Mouse (Mus musculus) CH12.LX (cell line): ENCODE results near the gene Stat2. TPM values are rescaled to one million over a fixed set of nuclear protein-coding genes. Genes with fewer than 3 reads are reported as not detected.

ENCODE experiments used
- DNase-seq: peaks from one replicate; pipeline ENCODE4 v3.0.0-alpha.2; 2013; ENCODE audit errors: extremely low read depth
- H3K27ac ChIP-seq: 2 replicates; pipeline ENCODE4 v1.5.1; 2012; ENCODE audit warnings: low read depth, mild to moderate bottlenecking, control low read depth, moderate library complexity; ENCODE audit not compliant: insufficient read depth
- H3K27me3 ChIP-seq: replicated peaks from 2 replicates; pipeline ENCODE3; 2012; ENCODE audit warnings: inconsistent platforms
- H3K36me3 ChIP-seq, 2 experiments: replicated peaks in 1 of 2; 2 replicates each; pipeline versions ENCODE3 to v1.6.1; 2012; ENCODE audit warnings: inconsistent platforms in 1 of 2, low read length in 1 of 2, mild to moderate bottlenecking in 1 of 2, mixed read lengths in 1 of 2, moderate library complexity in 1 of 2; ENCODE audit not compliant: control insufficient read depth in 1 of 2, insufficient read depth in 1 of 2
- H3K4me1 ChIP-seq, 2 experiments: 2 replicates each; pipeline ENCODE4 v1.6.1; 2012; ENCODE audit warnings: inconsistent platforms in 1 of 2, moderate library complexity in 1 of 2; ENCODE audit not compliant: insufficient read depth in 2 of 2, control insufficient read depth in 1 of 2
- H3K4me2 ChIP-seq: 2 replicates; pipeline ENCODE4 v1.6.1; 2012; ENCODE audit warnings: low read depth, mild to moderate bottlenecking, control low read depth; ENCODE audit not compliant: poor library complexity, insufficient read depth, severe bottlenecking
- H3K4me3 ChIP-seq, 3 experiments: fragments of 150-350 bp in 1 of 3; sonication (generic) in 1 of 3; replicated peaks in 1 of 3; 2 replicates each; pipeline versions ENCODE3 to v1.5.1; 2011 to 2012; ENCODE audit warnings: low read depth in 2 of 3, low read length in 2 of 3, mild to moderate bottlenecking in 2 of 3, moderate library complexity in 2 of 3, control low read depth in 1 of 3, improper control_type of control experiment in 1 of 3, inconsistent platforms in 1 of 3, mixed read lengths in 1 of 3; ENCODE audit not compliant: poor library complexity in 1 of 3
- H3K79me2 ChIP-seq: replicated peaks from 2 replicates; pipeline ENCODE4 v1.6.1; 2012; ENCODE audit warnings: mild to moderate bottlenecking, moderate library complexity; ENCODE audit not compliant: control insufficient read depth, poor library complexity, insufficient read depth, severe bottlenecking; ENCODE audit errors: extremely low read depth
- H3K9ac ChIP-seq: 2 replicates; pipeline ENCODE4 v1.6.1; 2012; ENCODE audit warnings: low read depth, mild to moderate bottlenecking, control low read depth, moderate library complexity; ENCODE audit not compliant: insufficient read depth
- H3K9me3 ChIP-seq: replicated peaks from 2 replicates; pipeline ENCODE3; 2012; ENCODE audit warnings: low read length, inconsistent platforms, mixed read lengths
- CHD2 ChIP-seq: IDR thresholded peaks from 2 replicates; pipeline ENCODE4 v1.6.1; 2011; ENCODE audit warnings: low read length, improper control_type of control experiment
- CTCF ChIP-seq, 2 experiments: IDR thresholded peaks in 1 of 2; conservative IDR thresholded peaks in 1 of 2; 2 replicates each; pipeline ENCODE4 v1.5.1; 2011 to 2012; ENCODE audit warnings: low read depth in 2 of 2, low read length in 2 of 2, improper control_type of control experiment in 1 of 2, inconsistent platforms in 1 of 2, mild to moderate bottlenecking in 1 of 2, moderate library complexity in 1 of 2
- ELF1 ChIP-seq: IDR thresholded peaks from 2 replicates; pipeline ENCODE4 v1.6.1; 2014; ENCODE audit warnings: low read depth, mild to moderate bottlenecking, inconsistent platforms, low read length, improper control_type of control experiment
- EP300 ChIP-seq: IDR thresholded peaks from 2 replicates; pipeline ENCODE4 v1.6.1; 2011; ENCODE audit warnings: low read length, improper control_type of control experiment
- GABPA ChIP-seq: IDR thresholded peaks from 2 replicates; pipeline ENCODE4 v1.6.1; 2012; ENCODE audit warnings: low read depth, low read length, improper control_type of control experiment, inconsistent platforms; ENCODE audit not compliant: insufficient replicate concordance
- JUN ChIP-seq: IDR thresholded peaks from 2 replicates; pipeline ENCODE4 v1.6.1; 2011; ENCODE audit warnings: low read depth, mild to moderate bottlenecking, low read length, improper control_type of control experiment, moderate library complexity; ENCODE audit not compliant: insufficient read depth
- KAT2A ChIP-seq: IDR thresholded peaks from 2 replicates; pipeline ENCODE4 v1.6.1; 2012; ENCODE audit warnings: low read length, improper control_type of control experiment, inconsistent platforms; ENCODE audit not compliant: insufficient replicate concordance
- MAFK ChIP-seq: IDR thresholded peaks from 2 replicates; pipeline ENCODE4 v1.6.1; 2011; ENCODE audit warnings: low read length, improper control_type of control experiment; ENCODE audit not compliant: insufficient replicate concordance
- NELFE ChIP-seq: IDR thresholded peaks from 2 replicates; pipeline ENCODE4 v1.6.1; 2011; ENCODE audit warnings: low read depth, low read length, improper control_type of control experiment
- SMC3 ChIP-seq: IDR thresholded peaks from 2 replicates; pipeline ENCODE4 v1.6.1; 2011; ENCODE audit warnings: low read depth, low read length, improper control_type of control experiment
- UBTF ChIP-seq: IDR thresholded peaks from 2 replicates; pipeline ENCODE4 v1.6.1; 2012; ENCODE audit warnings: low read depth, mild to moderate bottlenecking, inconsistent platforms, low read length, improper control_type of control experiment, moderate library complexity
- ZKSCAN1 ChIP-seq: IDR thresholded peaks from 2 replicates; pipeline ENCODE4 v1.6.1; 2012; ENCODE audit warnings: low read depth, inconsistent platforms, low read length, improper control_type of control experiment, borderline replicate concordance
- ZNF384 ChIP-seq: IDR thresholded peaks from 2 replicates; pipeline ENCODE4 v1.6.1; 2012; ENCODE audit warnings: low read depth, low read length, improper control_type of control experiment, inconsistent platforms
- dilution Hi-C: fragments of 300-500 bp; cut with MboI; formaldehyde crosslinking; loops from 2 replicates; pipeline ENCODE4 v1.14.3; 2020; ENCODE audit warnings: low sequenced_read_pairs; ENCODE audit not compliant: extremely low pct_unique_long_range_greater_than_20kb, extremely low pct_ligation_motif_present
- in situ Hi-C: fragments of 300-500 bp; cut with MboI; formaldehyde crosslinking; loops from 3 replicates; pipeline ENCODE4 v1.14.3; 2019; ENCODE audit warnings: low sequenced_read_pairs, low pct_ligation_motif_present, low pct_unique_long_range_greater_than_20kb, mixed read lengths
- polyA plus RNA-seq: library from polyadenylated mRNA; unstranded; fragments of >175 nt; gene quantifications from 2 replicates; pipeline ENCODE4 v1.2.1, GENCODE M21; 2012; ENCODE audit warnings: low read depth; ENCODE audit not compliant: insufficient read length
- total RNA-seq, 2 experiments: library from RNA; depleted of rRNA; stranded (reverse); fragments of 300-350 nt in 1 of 2; fragments of >200 nt in 1 of 2; gene quantifications; 2 replicates each; pipeline ENCODE4 v1.2.3; 2012 to 2014

Gene Stat2
- total and polyA plus RNA-seq, 3 experiments = 3.3 to 14.6 (median 12.5) TPM

DNA sequence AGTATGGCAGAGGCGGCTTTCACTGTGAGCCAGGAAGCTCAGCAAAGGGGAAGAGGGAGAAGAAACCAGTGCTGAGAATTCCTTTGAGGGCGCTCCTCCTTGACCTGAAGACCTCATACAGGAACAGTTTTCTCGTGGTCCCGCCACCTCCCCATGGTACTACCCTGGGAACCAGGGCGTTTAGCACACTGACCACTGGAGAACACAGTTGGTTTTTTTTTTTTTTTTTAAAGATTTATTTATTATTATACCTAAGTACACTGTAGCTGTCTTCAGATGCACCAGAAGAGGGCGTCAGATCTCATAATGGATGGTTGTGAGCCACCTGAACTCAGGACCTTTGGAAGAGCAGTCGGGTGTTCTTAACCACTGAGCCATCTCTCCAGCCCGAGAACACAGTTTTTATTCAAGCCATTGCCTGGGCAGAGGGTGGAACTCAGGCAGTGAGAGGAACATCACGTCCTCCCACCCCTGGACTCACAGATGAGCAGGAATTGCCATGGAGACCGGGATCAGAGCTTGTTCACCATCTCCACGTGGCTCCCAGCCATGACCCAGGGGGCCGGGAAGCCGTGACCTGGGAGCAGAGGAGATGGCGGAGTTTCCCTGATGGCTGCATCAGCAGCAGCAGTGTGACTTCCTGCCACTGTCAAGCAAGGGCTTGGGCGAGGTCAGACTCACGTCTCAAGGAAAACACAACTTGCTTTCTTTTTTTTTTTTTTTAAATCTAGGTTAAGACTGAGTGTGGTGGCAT, 48.6 kb upstream of the Stat2 start:
- H3K79me2 ChIP-seq = no peaks in the 10 kb centered on the region
- H3K27me3 ChIP-seq = no peaks in the 10 kb centered on the region
- H3K4me1 ChIP-seq = peaks cover 0 to 2% of the 10 kb centered on the region in 2 experiments; a peak in 1 of 4 replicates
- H3K9me3 ChIP-seq = no peaks in the 10 kb centered on the region
- in situ Hi-C loops (no loop called here), dilution Hi-C loops (no loop called here)
- H3K36me3 ChIP-seq = no peaks in the 10 kb centered on the region
- TF ChIP-seq CTCF (conservative IDR thresholded peaks at IDR 0.05 in 1 of 2, IDR thresholded peaks at IDR 0.05 in 1 of 2; ENCODE audit: low read depth in 2 of 2, low read length in 2 of 2) (peak in 1 of 2 experiments; percentile 9; a peak in 1 of 4 replicates), GABPA (no peak), KAT2A (no peak), NELFE (no peak), MAFK (no peak)
- H3K9ac ChIP-seq = no peak overlapping the region
- H3K27ac ChIP-seq = no peak overlapping the region
- H3K4me2 ChIP-seq = no peak overlapping the region
- H3K4me3 ChIP-seq = no peak overlapping the region
- DNase-seq = no peak

DNA sequence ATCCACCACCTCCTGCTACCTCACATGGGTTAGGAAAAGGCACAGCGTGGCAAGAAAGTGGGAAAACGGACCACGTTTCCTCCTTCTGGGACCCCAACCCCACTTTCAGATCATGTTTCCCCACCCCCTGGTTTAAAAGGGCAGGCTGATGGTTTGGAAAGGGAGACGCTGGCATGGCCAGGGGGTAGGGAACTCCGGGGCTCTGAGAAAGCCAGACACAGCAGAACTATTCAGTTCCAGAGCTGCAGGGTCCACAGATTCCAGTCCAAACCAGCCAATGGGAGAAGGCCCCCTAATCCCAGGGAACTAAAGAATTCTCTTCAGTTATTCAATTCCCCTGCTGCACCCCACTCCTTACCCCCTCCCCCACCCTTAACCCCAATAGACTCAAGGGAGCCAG, 45.3 kb upstream of the Stat2 start:
- TF ChIP-seq ZNF384 (no peak), CHD2 (no peak), UBTF (no peak), SMC3 (no peak), GABPA (no peak), ZKSCAN1 (no peak), EP300 (no peak), ELF1 (no peak), JUN (no peak), KAT2A (no peak)
- no peaks in the 10 kb centered on the region for H3K9me3 ChIP-seq
- H3K27ac ChIP-seq = no peak overlapping the region
- no peak overlapping the region for H3K4me3 ChIP-seq
- H3K4me2 ChIP-seq = no peak overlapping the region
- H3K4me1 ChIP-seq = peaks cover 0 to 2% of the 10 kb centered on the region in 2 experiments; a peak in 1 of 4 replicates
- no peak for DNase-seq
- no peaks in the 10 kb centered on the region for H3K36me3 ChIP-seq
- in situ Hi-C loops (no loop called here), dilution Hi-C loops (no loop called here)
- no peak overlapping the region for H3K9ac ChIP-seq
- H3K27me3 ChIP-seq = no peaks in the 10 kb centered on the region
- H3K79me2 ChIP-seq = no peaks in the 10 kb centered on the region
